Mouse (Mus musculus) stomach, embryonic 16.5 days (tissue): ENCODE measurements around the gene Adam6b. TPM values are rescaled to one million over a fixed set of nuclear protein-coding genes. Genes with fewer than 3 reads are reported as not detected.
"Not testable (repeated sequence)": the region's sequence is repeated elsewhere in the genome, so short reads cannot be mapped to it uniquely, and the experiment has no call there.

ENCODE experiments used
- ATAC-seq: fragments of 200-750 bp; cut with Nextera tagmentation; 2 replicates; pipeline ENCODE4 v1.8.0; 2017; ENCODE audit warnings: moderate number of reproducible peaks, moderate TSS enrichment; ENCODE audit not compliant: insufficient read depth, low FRiP score
- H3K27ac ChIP-seq: fragments of 300-500 bp; sonication (generic); 2 replicates; pipeline ENCODE4 v1.5.1; 2014; ENCODE audit warnings: low read length
- H3K27me3 ChIP-seq: fragments of 300-500 bp; sonication (generic); 2 replicates; pipeline ENCODE4 v1.6.1; 2014; ENCODE audit warnings: low read length, control low read depth, mixed read lengths; ENCODE audit not compliant: control insufficient read depth, insufficient read depth
- H3K36me3 ChIP-seq: fragments of 300-500 bp; sonication (generic); 2 replicates; pipeline ENCODE4 v1.6.1; 2014; ENCODE audit warnings: low read length; ENCODE audit not compliant: control insufficient read depth, insufficient read depth
- H3K4me1 ChIP-seq: fragments of 300-500 bp; sonication (generic); 2 replicates; pipeline ENCODE4 v1.6.1; 2014; ENCODE audit warnings: low read length, control low read depth, mixed read lengths; ENCODE audit not compliant: control insufficient read depth, insufficient read depth
- H3K4me2 ChIP-seq: fragments of 300-500 bp; sonication (generic); 2 replicates; pipeline ENCODE4 v1.6.1; 2014; ENCODE audit warnings: low read depth, low read length, mixed read lengths
- H3K4me3 ChIP-seq: fragments of 300-500 bp; sonication (generic); replicated peaks from 2 replicates; pipeline ENCODE4 v1.5.1; 2014; ENCODE audit warnings: mild to moderate bottlenecking, low read length
- H3K9ac ChIP-seq: fragments of 300-500 bp; sonication (generic); 2 replicates; pipeline ENCODE4 v1.6.1; 2014; ENCODE audit warnings: low read length
- H3K9me3 ChIP-seq: fragments of 300-500 bp; sonication (generic); replicated peaks from 2 replicates; pipeline ENCODE4 v1.6.1; 2016; ENCODE audit warnings: low read length, control low read depth; ENCODE audit not compliant: control insufficient read depth
- WGBS: fragments of 180-500 bp; shearing (Covaris S2); extraction: QIAGEN DNeasy Blood & Tissue Kit; methylation state at CpG from one replicate; pipeline ENCODE4 v1.1.7; 2014; 5-methylcytosine and 5-hydroxymethylcytosine counted together
- polyA plus RNA-seq: library from polyadenylated mRNA; unstranded; fragments of >200 nt; fragmentation: Nextera tagmentation; extraction: Ambion mirVana; gene quantifications from 2 replicates; pipeline ENCODE4 v1.2.1, GENCODE M21; 2015

Gene Adam6b
- not detected in 2 replicates for polyA plus RNA-seq

GRCm38 (mm10) chr12:113489211-113489610 lies at the start of gene Adam6b:
Adam6b (plus strand) TSS chr12:113489511.
- ATAC-seq, H3K9me3 ChIP-seq, H3K36me3 ChIP-seq, H3K27me3 ChIP-seq, H3K27ac ChIP-seq, H3K4me2 ChIP-seq, H3K4me1 ChIP-seq, H3K4me3 ChIP-seq, H3K9ac ChIP-seq: not testable (repeated sequence)
- WGBS: no CpG with 5 or more reads among the region's 1 CpGs

GRCm38 (mm10) chr12:113446061-113446460 lies 43.2 kb upstream of the Adam6b start:
- no peaks in the 10 kb centered on the region for H3K4me1 ChIP-seq
- H3K27me3 ChIP-seq: no peaks in the 10 kb centered on the region
- WGBS: 76% methylated on average over 1 of the region's 1 CpGs
- ATAC-seq: no peak
- H3K27ac ChIP-seq: no peak overlapping the region
- no peaks in the 10 kb centered on the region for H3K36me3 ChIP-seq
- H3K4me2 ChIP-seq: no peak overlapping the region
- H3K9ac ChIP-seq: no peak overlapping the region
- no peaks in the 10 kb centered on the region for H3K9me3 ChIP-seq
- no peak overlapping the region for H3K4me3 ChIP-seq

DNA sequence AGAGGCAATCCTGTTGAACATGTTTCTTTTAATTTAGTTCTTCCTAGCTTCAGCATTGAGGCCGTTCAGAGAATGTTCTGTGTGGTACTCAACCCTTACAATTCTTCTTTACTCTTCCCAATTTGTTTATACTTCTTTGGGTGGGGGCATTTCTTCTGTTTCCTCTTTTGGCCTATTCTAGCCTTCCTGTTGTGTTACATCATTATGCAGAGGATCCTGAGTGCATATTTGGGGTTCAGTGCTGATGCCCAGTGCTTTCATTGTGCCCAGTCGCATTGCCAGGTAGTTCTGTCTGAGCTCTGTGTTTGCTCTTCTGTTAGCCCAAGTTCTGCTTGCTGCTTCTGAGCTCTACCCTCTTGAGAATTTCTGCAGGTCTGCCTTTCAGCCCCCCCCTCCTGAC lies 13.1 kb upstream of the Adam6b start:
- Histone ChIP-seq H3K4me3 (no peak overlapping the region), H3K9me3 (no peaks in the 10 kb centered on the region), H3K4me1 (no peaks in the 10 kb centered on the region), H3K27me3 (no peaks in the 10 kb centered on the region), H3K4me2 (no peak overlapping the region), H3K27ac (no peak overlapping the region), H3K9ac (no peak overlapping the region), H3K36me3 (no peaks in the 10 kb centered on the region)
- 83% methylated on average over 2 of the region's 2 CpGs for WGBS
- ATAC-seq: no peak

DNA sequence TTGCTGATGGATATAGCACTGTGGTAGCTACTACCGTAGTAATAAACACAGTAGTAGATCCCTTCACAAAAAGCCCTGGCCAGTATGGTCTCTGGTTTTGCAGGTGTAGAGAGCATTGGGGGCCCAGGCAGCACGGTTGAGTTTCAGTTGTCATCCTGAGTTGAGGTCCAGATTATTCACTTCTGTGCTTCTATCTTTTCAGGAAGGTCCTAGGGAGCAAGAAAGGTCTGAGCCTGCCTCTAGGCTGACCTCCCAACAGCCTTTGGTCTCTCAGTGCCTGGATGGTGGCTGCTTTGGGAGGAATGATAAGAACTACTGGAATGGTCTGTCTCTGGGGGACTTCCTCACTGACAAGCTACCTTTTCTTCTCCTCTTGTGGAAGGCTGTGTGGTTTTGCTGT lies 7.2 kb upstream of the Adam6b start:
- Histone ChIP-seq H3K27ac (no peak overlapping the region), H3K9ac (no peak overlapping the region), H3K9me3 (no peaks in the 10 kb centered on the region), H3K36me3 (no peaks in the 10 kb centered on the region), H3K27me3 (no peaks in the 10 kb centered on the region), H3K4me3 (no peak overlapping the region), H3K4me2 (no peak overlapping the region), H3K4me1 (no peaks in the 10 kb centered on the region)
- WGBS: 86% methylated on average over 2 of the region's 2 CpGs
- ATAC-seq: no peak

- no peak overlapping the region for H3K4me3 ChIP-seq
- no peak overlapping the region for H3K4me2 ChIP-seq
- no peaks in the 10 kb centered on the region for H3K9me3 ChIP-seq
- no peak overlapping the region for H3K27ac ChIP-seq
- H3K27me3 ChIP-seq: no peaks in the 10 kb centered on the region
- ATAC-seq: no peak
- H3K4me1 ChIP-seq: no peaks in the 10 kb centered on the region
- no peaks in the 10 kb centered on the region for H3K36me3 ChIP-seq
- no peak overlapping the region for H3K9ac ChIP-seq
- 51% methylated on average over 4 of the region's 4 CpGs for WGBS
Measured at GRCm38 (mm10) chr12:113482661-113483389, 6.5 kb upstream of the Adam6b start.

- WGBS: 89% methylated on average over 2 of the region's 2 CpGs
- H3K27me3 ChIP-seq: no peaks in the 10 kb centered on the region
Measured at GRCm38 (mm10) chr12:113483492-113484162, 5.7 kb upstream of the Adam6b start.

DNA sequence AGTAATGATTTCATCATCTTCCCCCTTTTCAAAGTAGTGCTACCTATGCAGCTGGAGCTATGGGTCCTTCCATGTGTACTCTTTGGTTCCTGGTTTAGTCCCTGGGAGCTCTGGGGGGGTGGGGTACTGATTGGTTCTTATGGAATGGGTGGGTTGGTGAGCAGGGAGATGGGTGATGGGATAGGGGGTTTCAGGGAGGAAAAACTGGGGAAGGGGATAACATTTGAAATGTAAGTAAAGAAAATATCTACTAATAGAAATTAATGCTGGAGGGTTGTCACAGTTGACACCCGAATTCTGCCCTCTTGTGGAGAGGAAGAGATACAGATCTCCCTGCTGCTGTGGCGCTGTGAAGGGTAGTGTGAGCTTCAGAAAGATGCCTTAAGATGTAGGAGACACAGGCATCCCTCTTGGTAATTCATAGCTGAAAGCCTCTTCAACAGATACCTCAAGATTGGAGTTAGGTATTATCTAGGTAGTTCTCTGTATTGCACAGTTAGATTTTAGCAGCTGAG lies 4.3 kb upstream of the Adam6b start:
- Histone ChIP-seq H3K36me3 (no peaks in the 10 kb centered on the region), H3K9ac (no peak overlapping the region), H3K9me3 (no peaks in the 10 kb centered on the region), H3K4me2 (no peak overlapping the region), H3K27ac (no peak overlapping the region), H3K4me3 (no peak overlapping the region), H3K27me3 (no peaks in the 10 kb centered on the region), H3K4me1 (no peaks in the 10 kb centered on the region)
- 39% methylated on average over 2 of the region's 2 CpGs for WGBS
- ATAC-seq: no peak

More at GRCm38 (mm10) chr12:113483492-113484162, 5.7 kb upstream of the Adam6b start:
- H3K4me2 ChIP-seq: no peak overlapping the region
- no peaks in the 10 kb centered on the region for H3K9me3 ChIP-seq
- H3K4me1 ChIP-seq: no peaks in the 10 kb centered on the region
- no peaks in the 10 kb centered on the region for H3K36me3 ChIP-seq
- no peak overlapping the region for H3K4me3 ChIP-seq
- no peak for ATAC-seq
- H3K9ac ChIP-seq: no peak overlapping the region
- H3K27ac ChIP-seq: no peak overlapping the region

- not testable (repeated sequence) for H3K4me1 ChIP-seq, H3K27me3 ChIP-seq, H3K36me3 ChIP-seq, H3K27ac ChIP-seq, H3K4me2 ChIP-seq, H3K9me3 ChIP-seq, H3K9ac ChIP-seq, H3K4me3 ChIP-seq, ATAC-seq
Measured at GRCm38 (mm10) chr12:113487693-113488092, 1.6 kb upstream of the Adam6b start.

DNA sequence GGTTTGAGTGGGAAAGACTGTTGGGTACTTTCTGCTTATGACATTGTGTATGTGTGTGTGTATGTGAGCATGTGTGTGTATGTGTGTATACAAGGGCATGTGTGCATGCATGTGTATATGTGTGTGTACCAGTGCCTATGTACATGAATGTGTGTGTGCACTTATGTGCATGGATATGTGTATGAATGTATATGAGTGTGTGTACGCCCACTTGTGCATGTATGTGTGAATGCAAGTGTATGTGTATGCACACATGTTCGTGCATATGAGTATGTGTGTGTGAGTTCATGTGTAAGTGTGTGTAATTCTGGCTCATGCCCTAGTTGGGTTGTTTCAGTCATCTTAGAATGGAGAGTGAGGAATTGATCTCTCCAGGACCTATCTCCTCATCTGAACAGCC lies 36.6 kb downstream of the Adam6b start:
- no peak for ATAC-seq
- no peak overlapping the region for H3K4me2 ChIP-seq
- H3K36me3 ChIP-seq: no peaks in the 10 kb centered on the region
- no peak overlapping the region for H3K9ac ChIP-seq
- H3K4me3 ChIP-seq: no peak overlapping the region
- no peaks in the 10 kb centered on the region for H3K27me3 ChIP-seq
- 76% methylated on average over 2 of the region's 2 CpGs for WGBS
- no peak overlapping the region for H3K27ac ChIP-seq
- no peaks in the 10 kb centered on the region for H3K9me3 ChIP-seq
- no peaks in the 10 kb centered on the region for H3K4me1 ChIP-seq
